Mouse (Mus musculus) Patski (cell line): ENCODE data around the gene Fbxw21. TPM values are rescaled to one million over a fixed set of nuclear protein-coding genes. Genes with fewer than 3 reads are reported as not detected.
A peak's percentile ranks its signal among the peaks of the same experiment; 100 is the strongest.

ENCODE experiments used
- ATAC-seq: fragments of 100-300 bp; one replicate; pipeline ENCODE4 v1.8.0; 2021
- CTCF ChIA-PET: fragments of 350-600 bp; sonication (Branson Sonifier 250); formaldehyde crosslinking; loops from one replicate; lab custom pipeline; 2022; ENCODE audit warnings: inconsistent platforms; lab: Charles Lee
- POLR2A ChIA-PET: fragments of 350-600 bp; sonication (Branson Sonifier 250); formaldehyde crosslinking; loops from one replicate; lab custom pipeline; 2022; ENCODE audit warnings: antibody characterized with exemption, inconsistent platforms; lab: Charles Lee
- DNase-seq: peaks from one replicate; pipeline ENCODE4 v3.0.0-alpha.2; 2011; ENCODE audit warnings: low read depth, low spot score
- H3K27me3 ChIP-seq: fragments of 371-371 bp; one replicate; pipeline ENCODE4 v1.5.1; 2021
- CTCF ChIP-seq: fragments of 100-300 bp; IDR thresholded peaks from one replicate; pipeline ENCODE4 v1.5.1; 2021
- in situ Hi-C: fragments of 300-500 bp; cut with MboI; formaldehyde crosslinking; loops from 3 replicates; pipeline ENCODE4 v1.11.1; 2018; ENCODE audit warnings: low pct_unique_long_range_greater_than_20kb, mixed read lengths
- polyA plus RNA-seq: library from polyadenylated mRNA; unstranded; gene quantifications from one replicate; pipeline ENCODE4 v1.2.3, GENCODE M21; 2021

The Fbxw21 gene
- polyA plus RNA-seq, 1 experiment from 2014 or later = not detected

GRCm38 (mm10) chr9:109114276-109114675 is 47.6 kb downstream of the Fbxw21 start:
- no peak for ATAC-seq

GRCm38 (mm10) chr9:109113331-109113730 is 48.5 kb downstream of the Fbxw21 start:
- CTCF ChIA-PET = interaction anchor here (0.6 to 1.1 kb wide), 2 partner anchors 9 to 10 kb away, joined by 3 read pairs; no protein-coding TSS in a partner anchor
- H3K27me3 ChIP-seq = peaks cover 63% of the 10 kb centered on the region
- ATAC-seq (no peak), DNase-seq (no peak)
- in situ Hi-C loops = no loop called here
- POLR2A ChIA-PET = interaction anchor here (0.6 kb wide), 1 partner anchor 45 kb away, joined by 3 read pairs; no protein-coding TSS in a partner anchor
- no peak for TF ChIP-seq CTCF

More at GRCm38 (mm10) chr9:109114276-109114675, 47.6 kb downstream of the Fbxw21 start:
- ChIA-PET POLR2A (no interaction called here), CTCF (interaction anchor here (0.6 to 2.5 kb wide), 3 partner anchors 8 to 26 kb away, joined by 3 to 9 read pairs (median 3); no protein-coding TSS in a partner anchor)
- TF ChIP-seq CTCF = no peak
- H3K27me3 ChIP-seq = peaks cover 67% of the 10 kb centered on the region
- no peak for DNase-seq
- in situ Hi-C loops = no loop called here

- CTCF ChIA-PET = interaction anchor here (0.9 to 1.9 kb wide), 2 partner anchors 11 to 23 kb away, joined by 3 to 6 read pairs; no protein-coding TSS in a partner anchor
- POLR2A ChIA-PET = no interaction called here
- DNase-seq (no peak), ATAC-seq (no peak)
- TF ChIP-seq CTCF = no peak
- in situ Hi-C loops = no loop called here
- peaks cover 50% of the 10 kb centered on the region for H3K27me3 ChIP-seq
These were observed 50.2 kb downstream of the Fbxw21 start for GRCm38 (mm10) chr9:109111591-109111990.

- ATAC-seq = no peak
- ChIA-PET POLR2A (no interaction called here), CTCF (interaction anchor here (0.9 to 1.9 kb wide), 2 partner anchors 12 to 23 kb away, joined by 3 to 6 read pairs; no protein-coding TSS in a partner anchor)
- in situ Hi-C loops = no loop called here
- peaks cover 49% of the 10 kb centered on the region for H3K27me3 ChIP-seq
- no peak for TF ChIP-seq CTCF
- no peak for DNase-seq
These were observed 50.7 kb downstream of the Fbxw21 start for GRCm38 (mm10) chr9:109111101-109111500.

- ATAC-seq (no peak), DNase-seq (no peak)
- TF ChIP-seq CTCF = no peak
- ChIA-PET POLR2A (interaction anchor here (0.6 kb wide), 1 partner anchor 29 kb away, joined by 3 read pairs; no protein-coding TSS in a partner anchor), CTCF (no interaction called here)
- peaks cover 54% of the 10 kb centered on the region for H3K27me3 ChIP-seq
- in situ Hi-C loops = no loop called here
These were observed 51.6 kb downstream of the Fbxw21 start for GRCm38 (mm10) chr9:109110240-109110639.

- in situ Hi-C loops = no loop called here
- POLR2A ChIA-PET = interaction anchor here (0.6 kb wide), 1 partner anchor 321 kb away, joined by 3 read pairs; no protein-coding TSS in a partner anchor
- CTCF ChIA-PET = interaction anchor here (0.8 kb wide), 1 partner anchor 20 kb away, joined by 3 read pairs; no protein-coding TSS in a partner anchor
- DNase-seq (peak; percentile 81), ATAC-seq (peak; percentile 79)
- no peak for TF ChIP-seq CTCF
- peaks cover 64% of the 10 kb centered on the region for H3K27me3 ChIP-seq
These were observed 54.5 kb downstream of the Fbxw21 start for GRCm38 (mm10) chr9:109107341-109107740.

- ChIA-PET CTCF (no interaction called here), POLR2A (interaction anchor here (0.9 kb wide), 1 partner anchor 20 kb away, joined by 3 read pairs; no protein-coding TSS in a partner anchor)
These were observed 56.2 kb downstream of the Fbxw21 start for GRCm38 (mm10) chr9:109105648-109106047.

GRCm38 (mm10) chr9:109105011-109105410 is 56.8 kb downstream of the Fbxw21 start:
- ATAC-seq = no peak
- in situ Hi-C loops = no loop called here

More at GRCm38 (mm10) chr9:109105648-109106047, 56.2 kb downstream of the Fbxw21 start:
- DNase-seq = no peak
- TF ChIP-seq CTCF = no peak
- in situ Hi-C loops = no loop called here
- peaks cover 56% of the 10 kb centered on the region for H3K27me3 ChIP-seq
- no peak for ATAC-seq

GRCm38 (mm10) chr9:109104083-109104482 is 57.8 kb downstream of the Fbxw21 start:
- no peak for TF ChIP-seq CTCF
- H3K27me3 ChIP-seq = peaks cover 64% of the 10 kb centered on the region
- DNase-seq (no peak), ATAC-seq (no peak)
- POLR2A ChIA-PET = no interaction called here
- CTCF ChIA-PET = no interaction called here
- in situ Hi-C loops = no loop called here

More at GRCm38 (mm10) chr9:109105011-109105410, 56.8 kb downstream of the Fbxw21 start:
- ChIA-PET POLR2A (interaction anchor here (0.9 kb wide), 1 partner anchor 20 kb away, joined by 3 read pairs; no protein-coding TSS in a partner anchor), CTCF (no interaction called here)
- TF ChIP-seq CTCF = no peak
- DNase-seq = no peak
- peaks cover 57% of the 10 kb centered on the region for H3K27me3 ChIP-seq

GRCm38 (mm10) chr9:109103250-109103649 is 58.6 kb downstream of the Fbxw21 start:
- in situ Hi-C loops = no loop called here
- ATAC-seq (no peak), DNase-seq (no peak)
- ChIA-PET POLR2A (no interaction called here), CTCF (no interaction called here)
- peaks cover 67% of the 10 kb centered on the region for H3K27me3 ChIP-seq
- TF ChIP-seq CTCF = no peak

- POLR2A ChIA-PET = no interaction called here
- no peak for TF ChIP-seq CTCF
- in situ Hi-C loops = no loop called here
These were observed 59.3 kb downstream of the Fbxw21 start for GRCm38 (mm10) chr9:109102541-109102940.

More at GRCm38 (mm10) chr9:109102541-109102940, 59.3 kb downstream of the Fbxw21 start:
- CTCF ChIA-PET = no interaction called here
- ATAC-seq (no peak), DNase-seq (no peak)
- H3K27me3 ChIP-seq = peaks cover 67% of the 10 kb centered on the region
